Mouse (Mus musculus): ENCODE measurements around the gene Gm21974. TPM values are rescaled to one million over a fixed set of nuclear protein-coding genes. Genes with fewer than 3 reads are reported as not detected.

Gene Gm21974
- total and polyA plus RNA-seq, 3 experiments: not detected

DNA sequence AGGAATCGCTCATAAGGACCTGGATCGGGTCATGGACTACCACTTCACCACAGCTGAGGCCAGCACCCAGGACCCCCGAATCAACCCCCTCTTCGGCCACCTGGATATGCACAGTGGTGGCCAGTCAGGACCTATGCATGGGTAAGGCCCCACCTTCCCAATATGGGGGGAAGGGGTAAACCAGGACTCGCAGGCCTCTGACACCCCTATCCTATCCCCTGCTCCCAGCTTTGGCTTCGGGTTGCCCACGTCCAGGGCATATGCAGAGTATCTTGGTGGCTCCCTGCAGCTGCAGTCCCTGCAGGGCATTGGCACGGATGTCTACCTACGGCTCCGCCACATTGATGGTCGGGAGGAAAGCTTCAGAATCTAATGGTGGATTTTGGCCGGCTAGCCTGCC is 12.7 kb upstream of the Gm21974 start:
- ATAC-seq (ENCODE audit: extremely low read depth, insufficient number of reproducible peaks, low FRiP score, poor library complexity, severe bottlenecking) (no peak), DNase-seq (ENCODE audit: low spot score) (no peak)
- Histone ChIP-seq H3K9me3 (replicated peaks) (no peaks in the 10 kb centered on the region), H3K4me3 (ENCODE audit: low read depth, low read length) (no peak overlapping the region), H3K36me3 (replicated peaks) (peaks cover 62% of the 10 kb centered on the region), H3K4me1 (ENCODE audit: insufficient read depth, low read depth, low read length) (peaks cover 35% of the 10 kb centered on the region), H3K27me3 (ENCODE audit: insufficient read depth, low read length) (no peaks in the 10 kb centered on the region)
- TF ChIP-seq GATA1 (IDR thresholded peaks at IDR 0.05; ENCODE audit: borderline replicate concordance, low read length) (no peak), CTCF (IDR thresholded peaks at IDR 0.05; ENCODE audit: low read depth, low read length) (no peak), POLR2AphosphoS5 (IDR thresholded peaks at IDR 0.05; ENCODE audit: insufficient replicate concordance, low read depth, low read length) (no peak), TAL1 (conservative IDR thresholded peaks at IDR 0.05; ENCODE audit: low read depth, low read length) (no peak), GATA2 (IDR thresholded peaks at IDR 0.05; ENCODE audit: borderline replicate concordance, low read depth, low read length) (no peak)

- no peaks in the 10 kb centered on the region for H3K27me3 ChIP-seq (ENCODE audit: insufficient read depth, low read length)
- no peaks in the 10 kb centered on the region for H3K9me3 ChIP-seq (replicated peaks)
- H3K4me1 ChIP-seq (ENCODE audit: insufficient read depth, low read depth, low read length): peaks cover 44% of the 10 kb centered on the region
- H3K4me3 ChIP-seq (ENCODE audit: low read depth, low read length): peak within 1 kb of the TSS; percentile 84
- ATAC-seq (ENCODE audit: extremely low read depth, insufficient number of reproducible peaks, low FRiP score, poor library complexity, severe bottlenecking) (peak; percentile 71), DNase-seq (ENCODE audit: low spot score) (peak; percentile 90)
- TF ChIP-seq GATA1 (IDR thresholded peaks at IDR 0.05; ENCODE audit: borderline replicate concordance, low read length) (no peak), TAL1 (conservative IDR thresholded peaks at IDR 0.05; ENCODE audit: low read depth, low read length) (no peak), POLR2AphosphoS5 (IDR thresholded peaks at IDR 0.05; ENCODE audit: insufficient replicate concordance, low read depth, low read length) (no peak), GATA2 (IDR thresholded peaks at IDR 0.05; ENCODE audit: borderline replicate concordance, low read depth, low read length) (no peak), CTCF (IDR thresholded peaks at IDR 0.05; ENCODE audit: low read depth, low read length) (no peak)
- H3K36me3 ChIP-seq (replicated peaks): peaks cover 47% of the 10 kb centered on the region
These were observed 8.9 kb upstream of the Gm21974 start, which contains the start of gene Bckdk for GRCm38 (mm10) chr7:127903971-127904796. Bckdk (plus strand) TSS chr7:127904082.

DNA sequence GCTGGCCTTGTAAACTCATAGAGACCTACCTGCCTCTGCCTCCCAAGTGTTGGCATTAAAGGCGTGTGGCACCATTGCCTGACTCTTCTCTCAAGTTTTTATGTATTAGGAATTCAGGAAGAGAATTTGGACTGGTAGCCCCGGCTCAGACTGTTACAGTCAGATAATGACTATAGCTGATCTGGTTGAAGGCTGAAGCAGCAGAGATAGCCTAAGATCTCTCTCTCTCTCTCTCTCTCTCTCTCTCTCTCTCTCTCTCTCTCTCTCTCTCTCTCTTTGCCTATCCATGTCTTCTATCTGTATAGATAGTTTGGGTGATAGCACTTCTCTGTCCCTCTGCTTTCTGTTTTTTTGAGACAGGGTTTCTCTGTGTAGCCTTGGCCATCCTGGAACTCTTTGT is 6.5 kb upstream of the Gm21974 start:
- H3K36me3 ChIP-seq (replicated peaks): peaks cover 23% of the 10 kb centered on the region
- H3K27me3 ChIP-seq (ENCODE audit: insufficient read depth, low read length): no peaks in the 10 kb centered on the region
- no peak overlapping the region for H3K4me3 ChIP-seq (ENCODE audit: low read depth, low read length)
- DNase-seq (ENCODE audit: low spot score): no peak
- ATAC-seq (ENCODE audit: extremely low read depth, insufficient number of reproducible peaks, low FRiP score, poor library complexity, severe bottlenecking): no peak
- TF ChIP-seq GATA2 (IDR thresholded peaks at IDR 0.05; ENCODE audit: borderline replicate concordance, low read depth, low read length): no peak
- TF ChIP-seq GATA1 (IDR thresholded peaks at IDR 0.05; ENCODE audit: borderline replicate concordance, low read length): no peak
- no peak for TF ChIP-seq TAL1 (conservative IDR thresholded peaks at IDR 0.05; ENCODE audit: low read depth, low read length)
- no peak for TF ChIP-seq CTCF (IDR thresholded peaks at IDR 0.05; ENCODE audit: low read depth, low read length)
- no peak for TF ChIP-seq POLR2AphosphoS5 (IDR thresholded peaks at IDR 0.05; ENCODE audit: insufficient replicate concordance, low read depth, low read length)
- no peaks in the 10 kb centered on the region for H3K9me3 ChIP-seq (replicated peaks)
- peaks cover 58% of the 10 kb centered on the region for H3K4me1 ChIP-seq (ENCODE audit: insufficient read depth, low read depth, low read length)

GRCm38 (mm10) chr7:127899997-127900396 is 4.7 kb upstream of the Gm21974 start:
- Histone ChIP-seq H3K36me3 (replicated peaks) (peaks cover 5% of the 10 kb centered on the region), H3K4me1 (ENCODE audit: insufficient read depth, low read depth, low read length) (peaks cover 59% of the 10 kb centered on the region), H3K9me3 (replicated peaks) (no peaks in the 10 kb centered on the region), H3K4me3 (ENCODE audit: low read depth, low read length) (no peak overlapping the region), H3K27me3 (ENCODE audit: insufficient read depth, low read length) (no peaks in the 10 kb centered on the region)
- TF ChIP-seq GATA1 (IDR thresholded peaks at IDR 0.05; ENCODE audit: borderline replicate concordance, low read length): no peak
- TF ChIP-seq POLR2AphosphoS5 (IDR thresholded peaks at IDR 0.05; ENCODE audit: insufficient replicate concordance, low read depth, low read length): no peak
- no peak for TF ChIP-seq GATA2 (IDR thresholded peaks at IDR 0.05; ENCODE audit: borderline replicate concordance, low read depth, low read length)
- TF ChIP-seq CTCF (IDR thresholded peaks at IDR 0.05; ENCODE audit: low read depth, low read length): no peak
- TF ChIP-seq TAL1 (conservative IDR thresholded peaks at IDR 0.05; ENCODE audit: low read depth, low read length): no peak
- DNase-seq (ENCODE audit: low spot score): no peak
- no peak for ATAC-seq (ENCODE audit: extremely low read depth, insufficient number of reproducible peaks, low FRiP score, poor library complexity, severe bottlenecking)

DNA sequence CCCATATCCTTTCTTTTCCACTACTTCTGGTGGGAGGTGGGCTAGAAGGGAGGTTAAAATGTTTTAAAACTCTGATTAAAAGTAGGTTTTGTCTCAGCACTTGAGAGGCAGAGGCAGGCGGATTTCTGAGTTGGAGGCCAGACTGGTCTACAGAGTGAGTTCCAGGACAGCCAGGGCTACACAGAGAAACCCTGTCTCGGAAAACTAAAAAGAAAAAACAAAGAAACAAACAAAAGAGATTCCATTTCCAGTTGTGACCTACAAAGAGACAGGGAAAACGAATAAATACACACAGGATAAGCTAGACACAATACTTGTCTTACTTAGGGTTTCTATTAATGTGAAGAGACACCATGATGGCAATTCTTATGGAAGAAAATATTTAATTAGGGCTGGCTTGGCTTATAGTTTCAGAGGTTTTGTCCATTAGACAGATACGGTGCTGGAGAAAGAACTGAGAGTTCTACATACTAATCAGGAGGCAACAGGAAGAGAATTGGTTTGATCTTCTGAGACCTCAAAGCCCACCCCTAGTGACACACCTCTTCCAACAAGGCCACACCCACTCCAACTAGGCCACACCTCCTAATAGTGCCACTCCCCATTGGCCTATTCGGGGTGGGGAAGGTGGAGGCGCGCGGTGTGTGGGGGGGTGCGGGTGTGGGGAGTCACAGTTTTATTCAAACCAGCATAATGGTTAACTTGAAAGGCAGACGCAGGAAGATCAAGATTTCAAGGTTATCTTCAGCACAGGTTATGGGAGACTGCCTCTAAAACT is 3.1 kb upstream of the Gm21974 start:
- peaks cover 11% of the 10 kb centered on the region for H3K36me3 ChIP-seq (replicated peaks)
- no peak overlapping the region; the same call in 1 of the 2 replicates for H3K4me3 ChIP-seq (ENCODE audit: low read depth, low read length)
- H3K4me1 ChIP-seq (ENCODE audit: insufficient read depth, low read depth, low read length): peaks cover 59% of the 10 kb centered on the region
- ATAC-seq (ENCODE audit: extremely low read depth, insufficient number of reproducible peaks, low FRiP score, poor library complexity, severe bottlenecking): no peak
- no peaks in the 10 kb centered on the region for H3K9me3 ChIP-seq (replicated peaks)
- no peaks in the 10 kb centered on the region for H3K27me3 ChIP-seq (ENCODE audit: insufficient read depth, low read length)
- TF ChIP-seq POLR2AphosphoS5 (IDR thresholded peaks at IDR 0.05; ENCODE audit: insufficient replicate concordance, low read depth, low read length) (no peak), CTCF (IDR thresholded peaks at IDR 0.05; ENCODE audit: low read depth, low read length) (no peak), GATA2 (IDR thresholded peaks at IDR 0.05; ENCODE audit: borderline replicate concordance, low read depth, low read length) (no peak), TAL1 (conservative IDR thresholded peaks at IDR 0.05; ENCODE audit: low read depth, low read length) (no peak), GATA1 (IDR thresholded peaks at IDR 0.05; ENCODE audit: borderline replicate concordance, low read length) (no peak)
- DNase-seq (ENCODE audit: low spot score): no peak

GRCm38 (mm10) chr7:127897542-127897941 is 2.3 kb upstream of the Gm21974 start:
- ATAC-seq (ENCODE audit: extremely low read depth, insufficient number of reproducible peaks, low FRiP score, poor library complexity, severe bottlenecking) (no peak), DNase-seq (ENCODE audit: low spot score) (no peak)
- Histone ChIP-seq H3K4me1 (ENCODE audit: insufficient read depth, low read depth, low read length) (peaks cover 59% of the 10 kb centered on the region), H3K36me3 (replicated peaks) (peaks cover 19% of the 10 kb centered on the region), H3K4me3 (ENCODE audit: low read depth, low read length) (no peak overlapping the region), H3K27me3 (ENCODE audit: insufficient read depth, low read length) (no peaks in the 10 kb centered on the region), H3K9me3 (replicated peaks) (no peaks in the 10 kb centered on the region)
- TF ChIP-seq CTCF (IDR thresholded peaks at IDR 0.05; ENCODE audit: low read depth, low read length): no peak
- no peak for TF ChIP-seq POLR2AphosphoS5 (IDR thresholded peaks at IDR 0.05; ENCODE audit: insufficient replicate concordance, low read depth, low read length)
- no peak for TF ChIP-seq GATA1 (IDR thresholded peaks at IDR 0.05; ENCODE audit: borderline replicate concordance, low read length)
- TF ChIP-seq GATA2 (IDR thresholded peaks at IDR 0.05; ENCODE audit: borderline replicate concordance, low read depth, low read length): no peak
- no peak for TF ChIP-seq TAL1 (conservative IDR thresholded peaks at IDR 0.05; ENCODE audit: low read depth, low read length)
